10 mouse cellular contexts compared by ENCODE assay signal in genomic region chr7:45701607-45702006, GRCm38 (mm10). TPM values are rescaled to one million over a fixed set of nuclear protein-coding genes. Genes with fewer than 3 reads are reported as not detected.
DNase-seq lines count a peak whose midpoint lies in the region; ATAC-seq lines count a peak whose summit lies in the region.
"Had no signal": no experiment of that assay in that cellular context is flagged by ENCODE, and none has a peak within 500 bp of the region (broad histone marks: within the 10 kb centered on the region; RNA-seq: fewer than 3 reads in every experiment).

No protein-coding gene starts in this region.

- intact Hi-C loops in left cerebral cortex, postnatal 4 days (cut with DNase I): loop anchor here (5.0 kb wide), 1 partner anchor 59 kb away; no protein-coding TSS in a partner anchor

- no peak for DNase-seq in hindbrain, embryonic 10.5 days (ENCODE audit: low spot score)
- DNase-seq in hindbrain, embryonic 11.5 days (ENCODE audit: low spot score): no peak
- peak; percentile 24 to 29 for DNase-seq in cerebellum, postnatal 14 days
- no peak for DNase-seq in retina, embryonic 14.5 days (ENCODE audit: low spot score)
- no peak for DNase-seq in urinary bladder, adult 2 months (ENCODE audit: low spot score)
- no peak for DNase-seq in left cerebral cortex, postnatal 4 days
- DNase-seq: retina, postnatal 1 day; thymus, postnatal 4 days had no signal

- H3K4me2 ChIP-seq in hindbrain, embryonic 11.5 days (replicated peaks; ENCODE audit: low read depth, low read length): no peak overlapping the region; the same call in 1 of the 2 replicates
- H3K4me2 ChIP-seq in forebrain, embryonic 13.5 days: peak overlapping the region; percentile 83
- H3K4me2 ChIP-seq in midbrain, embryonic 12.5 days (replicated peaks): peak overlapping the region; percentile 87; the same call in 1 of the 2 replicates

- no peaks in the 10 kb centered on the region for H3K9me3 ChIP-seq in hindbrain, embryonic 10.5 days
- no peaks in the 10 kb centered on the region for H3K9me3 ChIP-seq in hindbrain, embryonic 11.5 days (ENCODE audit: control insufficient read depth, low read length)
- no peaks in the 10 kb centered on the region for H3K9me3 ChIP-seq in forebrain, embryonic 13.5 days (replicated peaks)
- H3K9me3 ChIP-seq in midbrain, embryonic 12.5 days: no peaks in the 10 kb centered on the region

- WGBS in hindbrain, embryonic 10.5 days: 86% methylated on average over 11 of the region's 11 CpGs
- 83% methylated on average over 11 of the region's 11 CpGs for WGBS in hindbrain, embryonic 11.5 days
- WGBS in forebrain, embryonic 13.5 days: 85% methylated on average over 11 of the region's 11 CpGs
- WGBS in midbrain, embryonic 12.5 days: 85% methylated on average over 11 of the region's 11 CpGs

- peaks cover 57% of the 10 kb centered on the region for H3K4me1 ChIP-seq in hindbrain, embryonic 10.5 days (replicated peaks)
- peaks cover 23% of the 10 kb centered on the region for H3K4me1 ChIP-seq in hindbrain, embryonic 11.5 days (replicated peaks; ENCODE audit: control insufficient read depth, insufficient read depth, low read length)
- peaks cover 55% of the 10 kb centered on the region for H3K4me1 ChIP-seq in forebrain, embryonic 13.5 days
- peaks cover 58% of the 10 kb centered on the region for H3K4me1 ChIP-seq in midbrain, embryonic 12.5 days

- peak overlapping the region; percentile 56; the same call in 1 of the 2 replicates for H3K4me3 ChIP-seq in hindbrain, embryonic 10.5 days
- no peak overlapping the region for H3K4me3 ChIP-seq in hindbrain, embryonic 11.5 days (ENCODE audit: low read depth, low read length)
- H3K4me3 ChIP-seq in forebrain, embryonic 13.5 days: no peak overlapping the region
- peak overlapping the region; percentile 48; the same call in 1 of the 2 replicates for H3K4me3 ChIP-seq in midbrain, embryonic 12.5 days

- no peak overlapping the region for H3K9ac ChIP-seq in hindbrain, embryonic 11.5 days (ENCODE audit: low read depth, low read length)
- H3K9ac ChIP-seq in forebrain, embryonic 13.5 days: peak overlapping the region; percentile 51; the same call in 1 of the 2 replicates
- 0 out of 2 replicates have a peak overlapping the region, but pooled peaks have one; percentile 57 for H3K9ac ChIP-seq in midbrain, embryonic 12.5 days (replicated peaks)

- H3K27ac ChIP-seq in hindbrain, embryonic 10.5 days: no peak overlapping the region
- no peak overlapping the region for H3K27ac ChIP-seq in hindbrain, embryonic 11.5 days (ENCODE audit: low read depth, low read length)
- no peak overlapping the region for H3K27ac ChIP-seq in forebrain, embryonic 13.5 days
- no peak overlapping the region for H3K27ac ChIP-seq in midbrain, embryonic 12.5 days (replicated peaks)

- H3K27me3 ChIP-seq in hindbrain, embryonic 10.5 days (ENCODE audit: insufficient read depth, poor library complexity, severe bottlenecking): peaks cover 41% of the 10 kb centered on the region
- H3K27me3 ChIP-seq in hindbrain, embryonic 11.5 days (ENCODE audit: control insufficient read depth, insufficient read depth, low read length): peaks cover 20% of the 10 kb centered on the region
- peaks cover 27% of the 10 kb centered on the region for H3K27me3 ChIP-seq in forebrain, embryonic 13.5 days
- H3K27me3 ChIP-seq in midbrain, embryonic 12.5 days: peaks cover 31% of the 10 kb centered on the region

- ATAC-seq in hindbrain, embryonic 11.5 days (ENCODE audit: low FRiP score): no peak
- no peak for ATAC-seq in forebrain, embryonic 13.5 days
- no peak for ATAC-seq in midbrain, embryonic 12.5 days (ENCODE audit: low FRiP score, low read depth)

- H3K36me3 ChIP-seq in hindbrain, embryonic 10.5 days: no peaks in the 10 kb centered on the region
- no peaks in the 10 kb centered on the region for H3K36me3 ChIP-seq in hindbrain, embryonic 11.5 days (ENCODE audit: control insufficient read depth, insufficient read depth, low read length)
- H3K36me3 ChIP-seq in forebrain, embryonic 13.5 days (ENCODE audit: poor library complexity, severe bottlenecking): no peaks in the 10 kb centered on the region
- no peaks in the 10 kb centered on the region for H3K36me3 ChIP-seq in midbrain, embryonic 12.5 days

RNA-seq across cellular contexts. Expression of gene Car11, which starts 2.0 kb away (rescaled TPM):
- polyA plus RNA-seq in hindbrain, embryonic 10.5 days (2016; fragmentation: Nextera tagmentation; extraction: Ambion mirVana): 8.3 and 13.0 TPM in 2 replicates
- 8.8 and 9.9 TPM in 2 replicates for polyA plus RNA-seq in hindbrain, embryonic 11.5 days (2014; fragmentation: Nextera tagmentation; extraction: Ambion mirVana)
- 14.9 and 19.8 TPM in 2 replicates for polyA plus RNA-seq in forebrain, embryonic 13.5 days (2015; fragmentation: Nextera tagmentation; extraction: Ambion mirVana)
- polyA plus RNA-seq in midbrain, embryonic 12.5 days (2016; fragmentation: Nextera tagmentation; extraction: Ambion mirVana): 17.0 and 18.8 TPM in 2 replicates
- 25.0 and 29.8 TPM in 2 replicates for polyA plus RNA-seq in urinary bladder, adult 2 months (2012; rRNA removed)
- 100 to 1,000 TPM; 136 to 144 TPM for total RNA-seq in left cerebral cortex, postnatal 4 days (2021)

RNA-seq across cellular contexts. Expression of gene Dbp, which starts 3.3 kb away (rescaled TPM):
- polyA plus RNA-seq in hindbrain, embryonic 10.5 days (2016; fragmentation: Nextera tagmentation; extraction: Ambion mirVana): 3.0 and 3.4 TPM in 2 replicates
- 2.2 and 2.8 TPM in 2 replicates for polyA plus RNA-seq in hindbrain, embryonic 11.5 days (2014; fragmentation: Nextera tagmentation; extraction: Ambion mirVana)
- 2.5 and 3.0 TPM in 2 replicates for polyA plus RNA-seq in forebrain, embryonic 13.5 days (2015; fragmentation: Nextera tagmentation; extraction: Ambion mirVana)
- 4.5 and 4.6 TPM in 2 replicates for polyA plus RNA-seq in midbrain, embryonic 12.5 days (2016; fragmentation: Nextera tagmentation; extraction: Ambion mirVana)
- polyA plus RNA-seq in urinary bladder, adult 2 months (2012; rRNA removed): 335 and 503 TPM in 2 replicates
- 10 to 100 TPM; 19.1 to 22.2 TPM for total RNA-seq in left cerebral cortex, postnatal 4 days (2021)

RNA-seq across cellular contexts. Expression of gene Sec1, which starts 7.4 kb away (rescaled TPM):
- 0.62 and 0.77 TPM in 2 replicates for polyA plus RNA-seq in hindbrain, embryonic 10.5 days (2016; fragmentation: Nextera tagmentation; extraction: Ambion mirVana)
- polyA plus RNA-seq in hindbrain, embryonic 11.5 days (2014; fragmentation: Nextera tagmentation; extraction: Ambion mirVana): 0.29 and 0.75 TPM in 2 replicates
- polyA plus RNA-seq in forebrain, embryonic 13.5 days (2015; fragmentation: Nextera tagmentation; extraction: Ambion mirVana): 0.16 and 0.17 TPM in 2 replicates
- polyA plus RNA-seq in midbrain, embryonic 12.5 days (2016; fragmentation: Nextera tagmentation; extraction: Ambion mirVana): 0.79 and 0.80 TPM in 2 replicates
- polyA plus RNA-seq in urinary bladder, adult 2 months (2012; rRNA removed): 0.09 and 0.14 TPM in 2 replicates
- total RNA-seq in left cerebral cortex, postnatal 4 days (2021): under 1 TPM; 0.18 to 0.20 TPM

RNA-seq across cellular contexts. Expression of gene Rpl18, which starts 13.7 kb away (rescaled TPM):
- 1,010 and 1,126 TPM in 2 replicates for polyA plus RNA-seq in hindbrain, embryonic 10.5 days (2016; fragmentation: Nextera tagmentation; extraction: Ambion mirVana)
- polyA plus RNA-seq in hindbrain, embryonic 11.5 days (2014; fragmentation: Nextera tagmentation; extraction: Ambion mirVana): 904 and 927 TPM in 2 replicates
- 808 and 823 TPM in 2 replicates for polyA plus RNA-seq in forebrain, embryonic 13.5 days (2015; fragmentation: Nextera tagmentation; extraction: Ambion mirVana)
- 688 and 721 TPM in 2 replicates for polyA plus RNA-seq in midbrain, embryonic 12.5 days (2016; fragmentation: Nextera tagmentation; extraction: Ambion mirVana)
- 594 and 906 TPM in 2 replicates for polyA plus RNA-seq in urinary bladder, adult 2 months (2012; rRNA removed)
- total RNA-seq in left cerebral cortex, postnatal 4 days (2021): 100 to 1,000 TPM; 640 to 672 TPM

RNA-seq across cellular contexts. Expression of gene Sphk2, which starts 16.2 kb away (rescaled TPM):
- polyA plus RNA-seq in hindbrain, embryonic 10.5 days (2016; fragmentation: Nextera tagmentation; extraction: Ambion mirVana): 33.6 and 35.5 TPM in 2 replicates
- polyA plus RNA-seq in hindbrain, embryonic 11.5 days (2014; fragmentation: Nextera tagmentation; extraction: Ambion mirVana): 13.6 and 17.6 TPM in 2 replicates
- polyA plus RNA-seq in forebrain, embryonic 13.5 days (2015; fragmentation: Nextera tagmentation; extraction: Ambion mirVana): 25.3 and 29.7 TPM in 2 replicates
- 24.0 and 25.8 TPM in 2 replicates for polyA plus RNA-seq in midbrain, embryonic 12.5 days (2016; fragmentation: Nextera tagmentation; extraction: Ambion mirVana)
- 22.1 and 25.6 TPM in 2 replicates for polyA plus RNA-seq in urinary bladder, adult 2 months (2012; rRNA removed)
- 10 to 100 TPM; 23.6 to 24.6 TPM for total RNA-seq in left cerebral cortex, postnatal 4 days (2021)

Comparison
In these comparisons a context has a peak if more than half of its experiments do, and no peak if none do; other contexts are left out.
1. H3K4me3 ChIP-seq: peak in hindbrain, embryonic 10.5 days (single experiment) and midbrain, embryonic 12.5 days (single experiment); none in hindbrain, embryonic 11.5 days (single experiment) and forebrain, embryonic 13.5 days (single experiment).
2. DNase-seq: peak in cerebellum, postnatal 14 days (2 of 2); none in hindbrain, embryonic 10.5 days (single experiment), hindbrain, embryonic 11.5 days (single experiment), retina, embryonic 14.5 days (single experiment), urinary bladder, adult 2 months (single experiment) and left cerebral cortex, postnatal 4 days (single experiment).
3. RNA of gene Dbp, which starts 3.3 kb away (polyA plus RNA-seq): 335 to 503 TPM in urinary bladder, adult 2 months; 4.5 to 4.6 TPM in midbrain, embryonic 12.5 days, 3.0 to 3.4 TPM in hindbrain, embryonic 10.5 days, 2.5 to 3.0 TPM in forebrain, embryonic 13.5 days and 2.2 to 2.8 TPM in hindbrain, embryonic 11.5 days; every median in the first group is over 10 times any median in the second.